Mouse (Mus musculus): ENCODE results near the gene Pkn1. TPM values are rescaled to one million over a fixed set of nuclear protein-coding genes. Genes with fewer than 3 reads are reported as not detected.

Gene Pkn1
- 20.7 TPM for polyA plus RNA-seq (2017; shearing (Covaris generic))

GRCm38 (mm10) chr8:83698661-83699453 is at the start of gene Pkn1:
Gene Pkn1, minus strand, starts transcription at chr8:83699179.

GRCm38 (mm10) chr8:83740976-83741741 is 42.2 kb upstream of the Pkn1 start, which contains the start of gene Adgre5:
Gene Adgre5, minus strand, starts transcription at chr8:83741326.

GRCm38 (mm10) chr8:83715031-83715690 is 16.2 kb upstream of the Pkn1 start, which contains the start of gene Ddx39:
Gene Ddx39, plus strand, starts transcription at chr8:83715177.

GRCm38 (mm10) chr8:83665969-83666865 is 32.8 kb downstream of the Pkn1 start, which contains the start of gene Ptger1:
Gene Ptger1, plus strand, starts transcription at chr8:83666678.

GRCm38 (mm10) chr8:83652030-83652743 is 46.8 kb downstream of the Pkn1 start, which contains the start of gene Gipc1:
Gene Gipc1, plus strand, starts transcription at chr8:83652677.

Other genes with a start within 250 kb of the Pkn1 start
- gene Scoc, start 240.8 kb downstream of the Pkn1 start, polyA plus RNA-seq (2017; shearing (Covaris generic)) = 25.8 TPM
- not detected for gene Olfr370, start 163.4 kb downstream of the Pkn1 start, polyA plus RNA-seq (2017; shearing (Covaris generic))
- gene Ndufb7, start 132.5 kb downstream of the Pkn1 start, polyA plus RNA-seq (2017; shearing (Covaris generic)) = 242 TPM
- 513 TPM for gene Tecr, start 91.2 kb downstream of the Pkn1 start, polyA plus RNA-seq (2017; shearing (Covaris generic))
- 114 TPM for gene Dnajb1, start 91.0 kb downstream of the Pkn1 start, polyA plus RNA-seq (2017; shearing (Covaris generic))
- gene Gipc1, start 46.5 kb downstream of the Pkn1 start, polyA plus RNA-seq (2017; shearing (Covaris generic)) = 74.0 TPM
- gene Ptger1, start 32.5 kb downstream of the Pkn1 start, polyA plus RNA-seq (2017; shearing (Covaris generic)) = 0.39 TPM
- gene Ddx39, start 16.0 kb upstream of the Pkn1 start, polyA plus RNA-seq (2017; shearing (Covaris generic)) = 201 TPM
- 568 TPM for gene Adgre5, start 42.1 kb upstream of the Pkn1 start, polyA plus RNA-seq (2017; shearing (Covaris generic))
- gene Adgrl1, start 200.9 kb upstream of the Pkn1 start, polyA plus RNA-seq (2017; shearing (Covaris generic)) = 3.2 TPM

All from inflammation-experienced regulatory T-cells, adult 16 weeks (primary cell).